ENCODE assay signal across 1 mouse cellular context in the genomic region with DNA sequence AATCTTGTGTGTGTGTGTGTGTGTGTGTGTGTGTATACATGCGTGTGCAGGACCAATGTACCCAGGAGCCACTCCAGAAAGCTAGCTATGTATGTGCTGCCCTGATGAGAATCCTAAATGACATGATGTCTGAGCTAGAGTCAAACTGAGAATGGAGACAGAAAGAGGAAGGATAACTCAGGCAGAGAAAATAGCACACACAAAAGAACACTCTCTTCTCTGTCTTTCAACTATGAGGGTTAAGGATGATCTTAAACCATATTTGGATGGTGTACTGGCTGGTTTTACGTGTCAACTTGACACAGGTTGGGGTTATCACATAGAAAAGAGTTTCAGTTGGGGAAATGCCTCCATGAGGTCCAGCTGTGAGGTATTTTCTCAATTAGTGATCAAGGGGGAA.
A peak's percentile ranks its signal among the peaks of the same experiment; 100 is the strongest.
TF ChIP-seq lines count a peak whose summit lies in the region.

No protein-coding gene starts in this region.

TF ChIP-seq in CH12.LX, 34 proteins besides CTCF, POLR2A, EP300 and RAD21:
- TF ChIP-seq BHLHE40 (IDR thresholded peaks at IDR 0.05; ENCODE audit: low read depth, low read length), result peak; percentile 46; the same call in 1 of the 2 replicates
- no peak for TF ChIP-seq ZC3H11A (IDR thresholded peaks at IDR 0.05; ENCODE audit: low read depth, low read length)
- no peak for TF ChIP-seq MXI1 (IDR thresholded peaks at IDR 0.05; ENCODE audit: low read depth, low read length)
- no peak for TF ChIP-seq MAFK (IDR thresholded peaks at IDR 0.05; ENCODE audit: insufficient replicate concordance, low read length)
- no peak for TF ChIP-seq ELF1 (IDR thresholded peaks at IDR 0.05; ENCODE audit: low read depth, low read length)
- TF ChIP-seq E2F4 (IDR thresholded peaks at IDR 0.05; ENCODE audit: insufficient replicate concordance, low read depth, low read length), result no peak
- no peak for TF ChIP-seq HCFC1 (IDR thresholded peaks at IDR 0.05; ENCODE audit: low read depth, low read length)
- TF ChIP-seq PAX5 (IDR thresholded peaks at IDR 0.05; ENCODE audit: low read length), result no peak
- peak; percentile 75; the same call in 1 of the 2 replicates for TF ChIP-seq MEF2A (IDR thresholded peaks at IDR 0.05; ENCODE audit: borderline replicate concordance, low read depth, low read length)
- TF ChIP-seq NRF1 (IDR thresholded peaks at IDR 0.05; ENCODE audit: low read depth, low read length), result no peak
- TF ChIP-seq TCF12 (IDR thresholded peaks at IDR 0.05; ENCODE audit: low read depth, low read length), result no peak
- TF ChIP-seq ETS1 (conservative IDR thresholded peaks at IDR 0.05; ENCODE audit: low read depth, low read length), result peak; percentile 40
- TF ChIP-seq USF1 (IDR thresholded peaks at IDR 0.05; ENCODE audit: low read depth, low read length), result no peak
- no peak for TF ChIP-seq RCOR1 (conservative IDR thresholded peaks at IDR 0.05; ENCODE audit: low read depth, low read length)
- TF ChIP-seq MYC (IDR thresholded peaks at IDR 0.05; ENCODE audit: low read depth, low read length), result no peak; the same call in 1 of the 2 replicates
- no peak; the same call in 1 of the 2 replicates for TF ChIP-seq CHD1 (IDR thresholded peaks at IDR 0.05; ENCODE audit: low read depth, low read length)
- TF ChIP-seq ZNF384 (IDR thresholded peaks at IDR 0.05; ENCODE audit: low read depth, low read length), result no peak
- TF ChIP-seq UBTF (IDR thresholded peaks at IDR 0.05; ENCODE audit: low read depth, low read length), result no peak
- TF ChIP-seq KAT2A (IDR thresholded peaks at IDR 0.05; ENCODE audit: insufficient replicate concordance, low read length), result no peak
- TF ChIP-seq SMC3 (IDR thresholded peaks at IDR 0.05; ENCODE audit: low read depth, low read length), result no peak
- no peak for TF ChIP-seq CHD2 (IDR thresholded peaks at IDR 0.05; ENCODE audit: low read length)
- no peak for TF ChIP-seq USF2 (conservative IDR thresholded peaks at IDR 0.05; ENCODE audit: low read depth, low read length)
- TF ChIP-seq IRF4 (IDR thresholded peaks at IDR 0.05; ENCODE audit: low read depth, low read length), result peak; percentile 94
- no peak for TF ChIP-seq GABPA (IDR thresholded peaks at IDR 0.05; ENCODE audit: insufficient replicate concordance, low read depth, low read length)
- TF ChIP-seq POLR2AphosphoS2 (IDR thresholded peaks at IDR 0.05; ENCODE audit: low read depth, low read length), result no peak
- TF ChIP-seq SIN3A (IDR thresholded peaks at IDR 0.05; ENCODE audit: low read length), result peak; percentile 20; the same call in 1 of the 2 replicates
- peak; percentile 84 for TF ChIP-seq JUND (conservative IDR thresholded peaks at IDR 0.05; ENCODE audit: low read depth, low read length)
- TF ChIP-seq TBP (conservative IDR thresholded peaks at IDR 0.05; ENCODE audit: low read depth, low read length), result no peak
- no peak for TF ChIP-seq ZMIZ1 (IDR thresholded peaks at IDR 0.05; ENCODE audit: low read depth, low read length)
- TF ChIP-seq JUN (IDR thresholded peaks at IDR 0.05; ENCODE audit: insufficient read depth, low read depth, low read length), result peak; percentile 61
- peak; percentile 44; the same call in 1 of the 2 replicates for TF ChIP-seq NELFE (IDR thresholded peaks at IDR 0.05; ENCODE audit: low read depth, low read length)
- TF ChIP-seq ZKSCAN1 (IDR thresholded peaks at IDR 0.05; ENCODE audit: borderline replicate concordance, low read depth, low read length), result no peak
- TF ChIP-seq MAX (IDR thresholded peaks at IDR 0.05; ENCODE audit: low read length), result no peak; the same call in 1 of the 2 replicates
- no peak; the same call in 1 of the 2 replicates for TF ChIP-seq MAZ (IDR thresholded peaks at IDR 0.05; ENCODE audit: low read depth, low read length)
